Comparison of ENCODE assay signal across 8 mouse cellular contexts in genomic region chr3:37414413-37414960, GRCm38 (mm10). TPM values are rescaled to one million over a fixed set of nuclear protein-coding genes. Genes with fewer than 3 reads are reported as not detected.
DNase-seq lines count a peak whose midpoint lies in the region; ATAC-seq and TF ChIP-seq lines count a peak whose summit lies in the region.

No protein-coding gene starts in this region.

- no peaks in the 10 kb centered on the region for H3K27me3 ChIP-seq in forebrain, postnatal 0 days (ENCODE audit: insufficient read depth, low read length)
- H3K27me3 ChIP-seq in forebrain, embryonic 16.5 days (replicated peaks; ENCODE audit: control insufficient read depth, insufficient read depth, low read length): no peaks in the 10 kb centered on the region
- no peaks in the 10 kb centered on the region for H3K27me3 ChIP-seq in heart, postnatal 0 days (ENCODE audit: control insufficient read depth, insufficient read depth, low read length)

- H3K4me2 ChIP-seq in forebrain, postnatal 0 days (ENCODE audit: low read depth): no peak overlapping the region
- H3K4me2 ChIP-seq in forebrain, embryonic 16.5 days (ENCODE audit: low read length): no peak overlapping the region
- H3K4me2 ChIP-seq in heart, postnatal 0 days (ENCODE audit: low read depth, low read length): no peak overlapping the region

- no peaks in the 10 kb centered on the region for H3K36me3 ChIP-seq in forebrain, postnatal 0 days (ENCODE audit: insufficient read depth)
- no peaks in the 10 kb centered on the region for H3K36me3 ChIP-seq in forebrain, embryonic 16.5 days (ENCODE audit: control insufficient read depth, insufficient read depth)
- H3K36me3 ChIP-seq in heart, postnatal 0 days (replicated peaks; ENCODE audit: control insufficient read depth, insufficient read depth, low read length): no peaks in the 10 kb centered on the region; the same call in 1 of the 2 replicates

- DNase-seq in forebrain, postnatal 0 days: peak; percentile 87
- DNase-seq in ZHBTc4 (ENCODE audit: low read depth, low spot score): peak; percentile 84
- DNase-seq in heart, postnatal 0 days (ENCODE audit: low spot score): peak; percentile 84
- peak; percentile 54 to 95 for DNase-seq in layer of hippocampus, postnatal 25 days (ENCODE audit: extremely low spot score in 1 of 2, low spot score in 1 of 2)
- DNase-seq in spleen, postnatal 36 days (ENCODE audit: low spot score in 2 of 2): peak; percentile 45 to 66

- H3K4me1 ChIP-seq in forebrain, postnatal 0 days (ENCODE audit: insufficient read depth): no peaks in the 10 kb centered on the region
- peaks cover 7% of the 10 kb centered on the region for H3K4me1 ChIP-seq in forebrain, embryonic 16.5 days (replicated peaks; ENCODE audit: control insufficient read depth, insufficient read depth, low read length)
- no peaks in the 10 kb centered on the region for H3K4me1 ChIP-seq in heart, postnatal 0 days (ENCODE audit: control insufficient read depth, insufficient read depth)

- no peak for TF ChIP-seq EP300 in heart, postnatal 0 days (IDR thresholded peaks at IDR 0.05; ENCODE audit: low read depth)

- peak; percentile 84 for TF ChIP-seq CTCF in forebrain, postnatal 0 days (IDR thresholded peaks at IDR 0.05; ENCODE audit: low read depth)
- peak; percentile 85 for TF ChIP-seq CTCF in heart, postnatal 0 days (IDR thresholded peaks at IDR 0.05; ENCODE audit: low read depth)

- peak; percentile 40 for ATAC-seq in forebrain, postnatal 0 days
- ATAC-seq in forebrain, embryonic 16.5 days: no peak
- ATAC-seq in common myeloid progenitor, adult 5-6 weeks (replicated peaks; ENCODE audit: low read depth, poor library complexity, severe bottlenecking): peak; percentile 56
- ATAC-seq in heart, postnatal 0 days (ENCODE audit: insufficient read depth, low read depth): 0 out of 2 replicates have a peak, but pooled peaks have one; percentile 20
- peak; percentile 62 for ATAC-seq in megakaryocyte progenitor cell, adult 5-6 weeks (replicated peaks; ENCODE audit: poor library complexity)

- H3K9ac ChIP-seq in forebrain, postnatal 0 days: no peak overlapping the region
- H3K9ac ChIP-seq in forebrain, embryonic 16.5 days (replicated peaks; ENCODE audit: low read depth, low read length): no peak overlapping the region
- no peak overlapping the region for H3K9ac ChIP-seq in heart, postnatal 0 days (replicated peaks; ENCODE audit: low read depth, low read length)

- no peak overlapping the region for H3K27ac ChIP-seq in forebrain, postnatal 0 days (ENCODE audit: low read depth, low read length)
- H3K27ac ChIP-seq in forebrain, embryonic 16.5 days (ENCODE audit: low read length): no peak overlapping the region
- H3K27ac ChIP-seq in heart, postnatal 0 days (ENCODE audit: low read depth): no peak overlapping the region

- 50% methylated on average over 14 of the region's 14 CpGs for WGBS in forebrain, postnatal 0 days
- WGBS in forebrain, embryonic 16.5 days: 48% methylated on average over 14 of the region's 14 CpGs
- WGBS in heart, postnatal 0 days: 42% methylated on average over 14 of the region's 14 CpGs

- H3K4me3 ChIP-seq in forebrain, postnatal 0 days (ENCODE audit: low read depth, low read length): no peak overlapping the region
- H3K4me3 ChIP-seq in forebrain, embryonic 16.5 days (replicated peaks; ENCODE audit: low read length): no peak overlapping the region
- no peak overlapping the region for H3K4me3 ChIP-seq in heart, postnatal 0 days (ENCODE audit: low read depth, low read length)

- no peaks in the 10 kb centered on the region for H3K9me3 ChIP-seq in forebrain, postnatal 0 days (ENCODE audit: low read length)
- H3K9me3 ChIP-seq in forebrain, embryonic 16.5 days (ENCODE audit: control insufficient read depth, low read length): no peaks in the 10 kb centered on the region
- H3K9me3 ChIP-seq in heart, postnatal 0 days (replicated peaks; ENCODE audit: control insufficient read depth, low read length): no peaks in the 10 kb centered on the region

RNA-seq across cellular contexts. Expression of gene Spata5, which starts 5.2 kb away (rescaled TPM):
- 18.9 and 33.3 TPM in 2 replicates for total RNA-seq in forebrain, postnatal 0 days (2014; rRNA removed)
- polyA plus RNA-seq in forebrain, postnatal 0 days (2015; fragmentation: Nextera tagmentation; extraction: Ambion mirVana): 21.0 and 23.2 TPM in 2 replicates
- 36.5 and 37.6 TPM in 2 replicates for polyA plus RNA-seq in forebrain, embryonic 16.5 days (2015; fragmentation: Nextera tagmentation; extraction: Ambion mirVana)
- total RNA-seq in common myeloid progenitor, adult 5-6 weeks (2017): 174 and 222 TPM in 2 replicates
- 11.1 and 17.0 TPM in 2 replicates for total RNA-seq in heart, postnatal 0 days (2014; rRNA removed; ENCODE audit: low replicate concordance)
- 13.8 and 18.7 TPM in 2 replicates for polyA plus RNA-seq in heart, postnatal 0 days (2015; fragmentation: Nextera tagmentation; extraction: Ambion mirVana)
- total RNA-seq in layer of hippocampus, postnatal 25 days (2021): 10 to 100 TPM; 17.9 to 26.7 TPM
- total RNA-seq in megakaryocyte progenitor cell, adult 5-6 weeks (2015): 68.9 and 78.2 TPM in 2 replicates
- total RNA-seq in megakaryocyte progenitor cell, adult 5-6 weeks (2017): 126 and 148 TPM in 2 replicates

RNA-seq across cellular contexts. Expression of gene Nudt6, which starts 5.5 kb away (rescaled TPM):
- total RNA-seq in forebrain, postnatal 0 days (2014; rRNA removed): 4.5 and 6.6 TPM in 2 replicates
- 10.2 and 14.8 TPM in 2 replicates for polyA plus RNA-seq in forebrain, postnatal 0 days (2015; fragmentation: Nextera tagmentation; extraction: Ambion mirVana)
- 5.0 and 6.6 TPM in 2 replicates for polyA plus RNA-seq in forebrain, embryonic 16.5 days (2015; fragmentation: Nextera tagmentation; extraction: Ambion mirVana)
- total RNA-seq in common myeloid progenitor, adult 5-6 weeks (2017): 27.5 and 29.1 TPM in 2 replicates
- 9.8 and 38.8 TPM in 2 replicates for total RNA-seq in heart, postnatal 0 days (2014; rRNA removed; ENCODE audit: low replicate concordance)
- 23.6 and 25.4 TPM in 2 replicates for polyA plus RNA-seq in heart, postnatal 0 days (2015; fragmentation: Nextera tagmentation; extraction: Ambion mirVana)
- 1 to 10 TPM; 5.5 to 6.2 TPM for total RNA-seq in layer of hippocampus, postnatal 25 days (2021)
- 14.4 and 18.0 TPM in 2 replicates for total RNA-seq in megakaryocyte progenitor cell, adult 5-6 weeks (2015)
- total RNA-seq in megakaryocyte progenitor cell, adult 5-6 weeks (2017): 9.1 and 19.9 TPM in 2 replicates
